Mouse (Mus musculus): ENCODE data around the gene Sirt2. TPM values are rescaled to one million over a fixed set of nuclear protein-coding genes. Genes with fewer than 3 reads are reported as not detected.

The Sirt2 gene
- polyA plus RNA-seq, 1 experiment from 2014 or later = 125 TPM

GRCm38 (mm10) chr7:28735701-28736100 is 30.8 kb upstream of the Sirt2 start:
- peaks cover 15% of the 10 kb centered on the region for H3K27me3 ChIP-seq
- 85% methylated on average over 6 of the region's 6 CpGs for WGBS
- H3K4me3 ChIP-seq = no peak overlapping the region
- H3K36me3 ChIP-seq = peaks cover 15% of the 10 kb centered on the region; the same call in 1 of the 2 replicates
- H3K4me2 ChIP-seq = no peak overlapping the region
- H3K9me3 ChIP-seq = no peaks in the 10 kb centered on the region
- no peak overlapping the region for H3K9ac ChIP-seq
- H3K4me1 ChIP-seq (replicated peaks) = peaks cover 15% of the 10 kb centered on the region
- ATAC-seq (ENCODE audit: low FRiP score, low read depth) = no peak
- H3K27ac ChIP-seq (replicated peaks) = no peak overlapping the region

GRCm38 (mm10) chr7:28739829-28740228 is 26.7 kb upstream of the Sirt2 start:
- Histone ChIP-seq H3K4me1 (replicated peaks) (peaks cover 19% of the 10 kb centered on the region), H3K9me3 (no peaks in the 10 kb centered on the region), H3K4me2 (no peak overlapping the region), H3K9ac (no peak overlapping the region), H3K27me3 (no peaks in the 10 kb centered on the region), H3K36me3 (peaks cover 15% of the 10 kb centered on the region; the same call in 1 of the 2 replicates), H3K27ac (replicated peaks) (no peak overlapping the region), H3K4me3 (no peak overlapping the region)
- WGBS = 94% methylated on average over 21 of the region's 21 CpGs
- ATAC-seq (ENCODE audit: low FRiP score, low read depth) = no peak

- peaks cover 15% of the 10 kb centered on the region; the same call in 1 of the 2 replicates for H3K36me3 ChIP-seq
- H3K4me3 ChIP-seq = peak overlapping the region; percentile 53
- peak overlapping the region; percentile 71 for H3K27ac ChIP-seq (replicated peaks)
- H3K4me2 ChIP-seq = peak overlapping the region; percentile 83
- ATAC-seq (ENCODE audit: low FRiP score, low read depth) = no peak
- H3K9ac ChIP-seq = peak overlapping the region; percentile 85
- 46% methylated on average over 9 of the region's 9 CpGs for WGBS
- no peaks in the 10 kb centered on the region for H3K9me3 ChIP-seq
- H3K4me1 ChIP-seq (replicated peaks) = peaks cover 19% of the 10 kb centered on the region
- no peaks in the 10 kb centered on the region for H3K27me3 ChIP-seq
Observed at GRCm38 (mm10) chr7:28740949-28741348, 25.6 kb upstream of the Sirt2 start.

GRCm38 (mm10) chr7:28741368-28741708 is 25.2 kb upstream of the Sirt2 start:
- Histone ChIP-seq H3K4me1 (replicated peaks) (peaks cover 19% of the 10 kb centered on the region), H3K36me3 (peaks cover 15% of the 10 kb centered on the region; the same call in 1 of the 2 replicates), H3K9me3 (no peaks in the 10 kb centered on the region), H3K4me3 (peak overlapping the region; percentile 53), H3K4me2 (peak overlapping the region; percentile 83), H3K27ac (replicated peaks) (peak overlapping the region; percentile 71), H3K27me3 (no peaks in the 10 kb centered on the region), H3K9ac (peak overlapping the region; percentile 85)
- WGBS = 1% methylated on average over 13 of the region's 13 CpGs
- ATAC-seq (ENCODE audit: low FRiP score, low read depth) = peak; percentile 31

GRCm38 (mm10) chr7:28741709-28742438 is 24.7 kb upstream of the Sirt2 start, which contains the start of the genes Mrps12 and Sars2:
Gene Mrps12, minus strand, starts transcription at chr7:28741820.
Gene Sars2, plus strand, starts transcription at chr7:28741992.
- Histone ChIP-seq H3K4me1 (replicated peaks) (peaks cover 19% of the 10 kb centered on the region), H3K27me3 (no peaks in the 10 kb centered on the region), H3K36me3 (peaks cover 14% of the 10 kb centered on the region; the same call in 1 of the 2 replicates), H3K4me3 (peak within 1 kb of the TSS; percentile 53), H3K27ac (replicated peaks) (peak within 1 kb of the TSS; percentile 85), H3K4me2 (peak within 1 kb of the TSS; percentile 83), H3K9me3 (no peaks in the 10 kb centered on the region), H3K9ac (peak within 1 kb of the TSS; percentile 85)
- ATAC-seq (ENCODE audit: low FRiP score, low read depth) = peak; percentile 98
- WGBS = under 1% methylated on average over 39 of the region's 39 CpGs

- no peak overlapping the region for H3K9ac ChIP-seq
- H3K4me2 ChIP-seq = no peak overlapping the region
- no peak overlapping the region for H3K4me3 ChIP-seq
- H3K4me1 ChIP-seq (replicated peaks) = no peaks in the 10 kb centered on the region
- H3K9me3 ChIP-seq = no peaks in the 10 kb centered on the region
- H3K27ac ChIP-seq (replicated peaks) = no peak overlapping the region
- no peaks in the 10 kb centered on the region for H3K36me3 ChIP-seq
- H3K27me3 ChIP-seq = no peaks in the 10 kb centered on the region
- 92% methylated on average over 7 of the region's 7 CpGs for WGBS
- ATAC-seq (ENCODE audit: low FRiP score, low read depth) = no peak
Observed at GRCm38 (mm10) chr7:28749935-28750334, 16.6 kb upstream of the Sirt2 start.

GRCm38 (mm10) chr7:28756079-28756478 is 10.5 kb upstream of the Sirt2 start, which contains the start of gene Ccer2:
Gene Ccer2, plus strand, starts transcription at chr7:28756174.
- H3K9me3 ChIP-seq = no peaks in the 10 kb centered on the region
- no peak within 1 kb of the TSS for H3K9ac ChIP-seq
- H3K27ac ChIP-seq (replicated peaks) = no peak within 1 kb of the TSS
- peaks cover 7% of the 10 kb centered on the region for H3K4me1 ChIP-seq (replicated peaks)
- 0 out of 2 replicates have a peak, but pooled peaks have one; percentile 31 for ATAC-seq (ENCODE audit: low FRiP score, low read depth)
- H3K4me3 ChIP-seq = peak within 1 kb of the TSS; percentile 24
- WGBS = 4% methylated on average over 17 of the region's 17 CpGs
- H3K27me3 ChIP-seq = 0 out of 2 replicates have a peak, but pooled peaks cover 8% of the 10 kb centered on the region
- peak within 1 kb of the TSS; percentile 51 for H3K4me2 ChIP-seq
- H3K36me3 ChIP-seq = peaks cover 23% of the 10 kb centered on the region

- Histone ChIP-seq H3K9me3 (no peaks in the 10 kb centered on the region), H3K27me3 (0 out of 2 replicates have a peak, but pooled peaks cover 8% of the 10 kb centered on the region), H3K9ac (no peak overlapping the region), H3K4me1 (replicated peaks) (peaks cover 7% of the 10 kb centered on the region), H3K36me3 (peaks cover 32% of the 10 kb centered on the region), H3K4me3 (no peak overlapping the region), H3K27ac (replicated peaks) (no peak overlapping the region), H3K4me2 (no peak overlapping the region)
- no peak for ATAC-seq (ENCODE audit: low FRiP score, low read depth)
- 79% methylated on average over 13 of the region's 13 CpGs for WGBS
Observed at GRCm38 (mm10) chr7:28758623-28759022, 7.9 kb upstream of the Sirt2 start.

GRCm38 (mm10) chr7:28761907-28762306 is 4.6 kb upstream of the Sirt2 start:
- H3K4me2 ChIP-seq = no peak overlapping the region
- no peak overlapping the region for H3K4me3 ChIP-seq
- 97% methylated on average over 9 of the region's 9 CpGs for WGBS
- H3K9me3 ChIP-seq = no peaks in the 10 kb centered on the region
- no peaks in the 10 kb centered on the region for H3K27me3 ChIP-seq
- H3K4me1 ChIP-seq (replicated peaks) = peaks cover 15% of the 10 kb centered on the region
- no peak overlapping the region for H3K9ac ChIP-seq
- H3K27ac ChIP-seq (replicated peaks) = no peak overlapping the region
- peaks cover 32% of the 10 kb centered on the region for H3K36me3 ChIP-seq
- no peak for ATAC-seq (ENCODE audit: low FRiP score, low read depth)

GRCm38 (mm10) chr7:28765211-28765610 is 1.3 kb upstream of the Sirt2 start:
- H3K27ac ChIP-seq (replicated peaks) = no peak overlapping the region
- H3K4me1 ChIP-seq (replicated peaks) = peaks cover 30% of the 10 kb centered on the region
- 87% methylated on average over 6 of the region's 6 CpGs for WGBS
- H3K4me3 ChIP-seq = peak overlapping the region; percentile 58
- no peak for ATAC-seq (ENCODE audit: low FRiP score, low read depth)
- H3K4me2 ChIP-seq = peak overlapping the region; percentile 66
- H3K36me3 ChIP-seq = peaks cover 17% of the 10 kb centered on the region
- H3K9ac ChIP-seq = peak overlapping the region; percentile 64; the same call in 1 of the 2 replicates
- no peaks in the 10 kb centered on the region for H3K27me3 ChIP-seq
- no peaks in the 10 kb centered on the region for H3K9me3 ChIP-seq

GRCm38 (mm10) chr7:28766910-28767309 is 375 bp downstream of the Sirt2 start:
- ATAC-seq (ENCODE audit: low FRiP score, low read depth) = peak; percentile 28
- H3K9ac ChIP-seq = peak overlapping the region; percentile 61
- no peaks in the 10 kb centered on the region for H3K9me3 ChIP-seq
- peak overlapping the region; percentile 58 for H3K4me3 ChIP-seq
- WGBS = 1% methylated on average over 14 of the region's 14 CpGs
- peak overlapping the region; percentile 68 for H3K4me2 ChIP-seq
- H3K36me3 ChIP-seq = peaks cover under 1% of the 10 kb centered on the region; the same call in 1 of the 2 replicates
- no peaks in the 10 kb centered on the region for H3K27me3 ChIP-seq
- H3K4me1 ChIP-seq (replicated peaks) = peaks cover 30% of the 10 kb centered on the region
- no peak overlapping the region for H3K27ac ChIP-seq (replicated peaks)

- Histone ChIP-seq H3K4me2 (peak within 1 kb of the TSS; percentile 68), H3K9me3 (no peaks in the 10 kb centered on the region), H3K27ac (replicated peaks) (no peak within 1 kb of the TSS), H3K36me3 (no peaks in the 10 kb centered on the region), H3K9ac (peak within 1 kb of the TSS; percentile 64), H3K4me1 (replicated peaks) (peaks cover 30% of the 10 kb centered on the region), H3K27me3 (no peaks in the 10 kb centered on the region), H3K4me3 (peak within 1 kb of the TSS; percentile 58)
- 68% methylated on average over 7 of the region's 7 CpGs for WGBS
- no peak for ATAC-seq (ENCODE audit: low FRiP score, low read depth)
Observed at GRCm38 (mm10) chr7:28767462-28767965, 979 bp downstream of the Sirt2 start, which contains the start of gene Nfkbib. Gene Nfkbib, minus strand, starts transcription at chr7:28767512.

Data from hindbrain, embryonic 15.5 days (tissue).